Mouse (Mus musculus) cerebellum, adult (tissue): ENCODE measurements around the gene Kir3dl1.
"Not testable (repeated sequence)": the region's sequence is repeated elsewhere in the genome, so short reads cannot be mapped to it uniquely, and the experiment has no call there.

ENCODE experiments used
- ATAC-seq: cut with Nextera tagmentation; 2 replicates; pipeline ENCODE4 v1.9.2; 2017; ENCODE audit warnings: mild to moderate bottlenecking, moderate library complexity, mixed read lengths; ENCODE audit not compliant: insufficient number of reproducible peaks, low FRiP score, low TSS enrichment

Kir3dl1 gene

DNA sequence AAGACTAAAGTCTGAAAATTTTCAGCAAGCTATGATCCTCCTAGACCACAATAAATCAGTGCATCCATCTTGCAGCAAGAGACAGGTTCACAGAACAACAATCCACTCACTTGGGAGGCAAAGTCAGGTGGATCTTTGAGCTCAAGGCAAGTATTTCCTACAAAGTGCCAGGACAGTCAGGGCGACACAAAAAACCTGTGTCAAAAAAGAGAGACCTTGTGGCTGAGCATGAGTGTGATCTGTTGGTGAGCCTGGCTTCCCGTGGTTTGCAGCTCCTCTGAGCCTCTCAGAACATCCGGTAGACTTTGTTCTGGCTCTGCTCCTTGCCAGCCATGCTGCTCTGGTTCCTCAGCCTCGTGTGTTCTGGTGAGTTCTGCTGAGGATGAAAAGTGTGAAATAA lies at the start of gene Kir3dl1:
Gene Kir3dl1 (plus strand): TSS at position 301 of the 400 bp plus-strand sequence.
- not testable (repeated sequence) for ATAC-seq

DNA sequence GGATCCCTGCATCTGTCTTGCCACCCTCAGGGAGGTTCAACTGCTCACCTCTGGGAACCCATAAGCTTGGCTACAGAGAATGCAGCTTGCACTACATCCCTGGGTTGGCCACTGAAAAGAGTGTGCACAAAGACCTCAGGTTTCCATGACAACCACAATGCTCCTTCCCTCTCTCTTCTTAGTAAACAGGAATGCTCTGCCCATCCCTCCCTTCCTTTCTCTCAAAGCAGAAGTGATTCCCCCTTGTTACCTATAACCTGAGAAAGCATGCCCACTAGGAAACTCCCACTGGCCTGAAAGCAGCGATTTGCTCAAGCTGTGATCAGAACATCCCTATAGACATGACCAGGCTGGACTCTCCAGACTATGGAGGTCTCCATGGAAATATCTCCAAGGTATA lies 26.2 kb downstream of the Kir3dl1 start, which contains the start of gene Kir3dl2:
Gene Kir3dl2 (minus strand): TSS at position 101 of the 400 bp plus-strand sequence.
- ATAC-seq: not testable (repeated sequence)

DNA sequence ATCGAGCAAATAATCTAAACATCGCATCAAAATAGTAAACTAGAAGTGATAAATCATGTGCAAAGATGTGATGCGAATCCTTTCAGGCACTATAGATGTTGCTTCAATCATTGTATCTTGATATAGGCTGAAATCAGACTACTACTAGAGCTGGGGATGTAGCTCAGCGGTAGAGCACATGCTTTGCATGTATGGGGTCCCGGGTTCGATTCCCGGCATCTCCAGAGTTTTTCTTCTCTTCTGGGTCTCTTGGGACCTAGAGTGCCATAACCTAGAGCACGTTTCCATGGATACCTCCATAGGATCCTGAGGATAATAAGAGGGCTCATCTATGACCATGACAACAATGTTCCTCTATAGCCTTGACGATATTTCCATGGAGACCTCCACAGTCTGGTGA lies 51.3 kb downstream of the Kir3dl1 start:
- not testable (repeated sequence) for ATAC-seq
